ENCODE assay signal across 10 mouse cellular contexts in the genomic region with DNA sequence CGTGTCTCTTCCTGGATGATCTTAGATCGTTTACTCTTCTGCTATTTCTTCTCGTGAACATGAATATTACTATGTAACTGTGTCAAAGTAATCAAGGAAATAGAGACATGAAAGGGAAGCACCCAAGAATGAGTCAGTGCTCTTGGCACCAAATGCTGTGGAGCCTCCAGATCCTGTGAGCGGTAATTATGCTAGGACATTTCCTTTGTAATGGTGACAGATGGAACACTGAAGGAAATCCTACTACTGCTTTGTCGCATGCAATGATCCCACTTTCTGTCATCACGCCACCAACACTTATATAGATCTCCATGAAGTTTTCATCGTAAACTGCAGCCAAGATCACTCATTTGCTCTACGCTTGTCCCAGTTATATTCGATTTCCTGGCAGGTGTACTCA. TPM values are rescaled to one million over a fixed set of nuclear protein-coding genes. Genes with fewer than 3 reads are reported as not detected.
DNase-seq lines count a peak whose midpoint lies in the region; ATAC-seq and TF ChIP-seq lines count a peak whose summit lies in the region.
"Had no signal": no experiment of that assay in that cellular context is flagged by ENCODE, and none has a peak within 500 bp of the region (broad histone marks: within the 10 kb centered on the region; RNA-seq: fewer than 3 reads in every experiment).

No protein-coding gene starts in this region.

- H3K4me1 ChIP-seq in heart, embryonic 11.5 days (ENCODE audit: control insufficient read depth, insufficient read depth, low read length): no peaks in the 10 kb centered on the region
- no peaks in the 10 kb centered on the region for H3K4me1 ChIP-seq in thymus, adult 2 months (replicated peaks; ENCODE audit: control insufficient read depth, insufficient read depth, low read length)
- H3K4me1 ChIP-seq in midbrain, embryonic 13.5 days (replicated peaks): no peaks in the 10 kb centered on the region
- H3K4me1 ChIP-seq: stomach, embryonic 15.5 days had no signal

- no peak for ATAC-seq in heart, embryonic 11.5 days (replicated peaks; ENCODE audit: insufficient number of reproducible peaks, low FRiP score, low TSS enrichment)
- no peak for ATAC-seq in midbrain, embryonic 13.5 days

- TF ChIP-seq POLR2A in thymus, adult 2 months (IDR thresholded peaks at IDR 0.05; ENCODE audit: control insufficient read depth, extremely low read depth, insufficient read depth, low read length, poor library complexity): no peak

- 85% methylated on average over 9 of the region's 9 CpGs for WGBS in heart, embryonic 11.5 days (ENCODE audit: insufficient replicate concordance)
- 55% methylated on average over 9 of the region's 9 CpGs for WGBS in large intestine, adult 2 months
- WGBS in thymus, adult 2 months: 91% methylated on average over 9 of the region's 9 CpGs
- WGBS in midbrain, embryonic 13.5 days: 91% methylated on average over 9 of the region's 9 CpGs

- no peak overlapping the region for H3K27ac ChIP-seq in heart, embryonic 11.5 days (ENCODE audit: low read depth, low read length)
- no peak overlapping the region for H3K27ac ChIP-seq in thymus, adult 2 months (ENCODE audit: control insufficient read depth, insufficient read depth, low read length)
- H3K27ac ChIP-seq in midbrain, embryonic 13.5 days: no peak overlapping the region
- H3K27ac ChIP-seq: kidney, postnatal 0 days; stomach, embryonic 15.5 days had no signal

- H3K27me3 ChIP-seq in heart, embryonic 11.5 days (ENCODE audit: control insufficient read depth, insufficient read depth, low read length): no peaks in the 10 kb centered on the region
- no peaks in the 10 kb centered on the region for H3K27me3 ChIP-seq in thymus, adult 2 months (ENCODE audit: control insufficient read depth, insufficient read depth, low read length)
- no peaks in the 10 kb centered on the region for H3K27me3 ChIP-seq in midbrain, embryonic 13.5 days
- H3K27me3 ChIP-seq: stomach, embryonic 15.5 days had no signal

- no peak for TF ChIP-seq CTCF in thymus, adult 2 months (IDR thresholded peaks at IDR 0.05; ENCODE audit: borderline replicate concordance, control insufficient read depth, extremely low read depth, insufficient read depth, low read length, poor library complexity)

- H3K4me3 ChIP-seq in heart, embryonic 11.5 days (ENCODE audit: low read depth, low read length): no peak overlapping the region
- no peak overlapping the region for H3K4me3 ChIP-seq in thymus, adult 2 months (ENCODE audit: control insufficient read depth, insufficient read depth, low read length)
- no peak overlapping the region for H3K4me3 ChIP-seq in midbrain, embryonic 13.5 days (replicated peaks)
- H3K4me3 ChIP-seq: stomach, embryonic 15.5 days had no signal

- no peaks in the 10 kb centered on the region for H3K9me3 ChIP-seq in heart, embryonic 11.5 days (replicated peaks; ENCODE audit: control insufficient read depth, low read length)
- no peaks in the 10 kb centered on the region for H3K9me3 ChIP-seq in midbrain, embryonic 13.5 days
- H3K9me3 ChIP-seq: stomach, embryonic 15.5 days had no signal

- no peaks in the 10 kb centered on the region for H3K36me3 ChIP-seq in heart, embryonic 11.5 days (ENCODE audit: control insufficient read depth, insufficient read depth, low read length)
- no peaks in the 10 kb centered on the region for H3K36me3 ChIP-seq in thymus, adult 2 months (ENCODE audit: control insufficient read depth, insufficient read depth, low read length)
- no peaks in the 10 kb centered on the region for H3K36me3 ChIP-seq in midbrain, embryonic 13.5 days
- H3K36me3 ChIP-seq: stomach, embryonic 15.5 days had no signal

- no peak overlapping the region for H3K9ac ChIP-seq in heart, embryonic 11.5 days (ENCODE audit: low read depth, low read length)
- H3K9ac ChIP-seq in midbrain, embryonic 13.5 days (replicated peaks): no peak overlapping the region
- H3K9ac ChIP-seq: stomach, embryonic 15.5 days had no signal

- H3K4me2 ChIP-seq in heart, embryonic 11.5 days: no peak overlapping the region
- no peak overlapping the region for H3K4me2 ChIP-seq in midbrain, embryonic 13.5 days (replicated peaks)
- H3K4me2 ChIP-seq: stomach, embryonic 15.5 days had no signal

- peak; percentile 24 to 27 for DNase-seq in heart, adult 9 months (ENCODE audit: low spot score in 2 of 2)
- peak; percentile 7 to 8 for DNase-seq in frontal cortex, postnatal 14 days (ENCODE audit: low spot score in 2 of 2)
- peak; percentile 22 for DNase-seq in large intestine, adult 2 months (ENCODE audit: low read depth, low spot score)
- DNase-seq in lung, postnatal 36 days: peak; percentile 21
- no peak for DNase-seq in thymus, adult 2 months
- DNase-seq: adrenal gland, postnatal 25 days had no signal

RNA-seq across cellular contexts. Expression of a gene that starts 40.0 kb away (rescaled TPM):
- 45.4 and 57.7 TPM in 2 replicates for polyA plus RNA-seq in heart, embryonic 11.5 days (2014; fragmentation: Nextera tagmentation; extraction: Ambion mirVana)
- polyA plus RNA-seq in large intestine, adult 2 months (2012; rRNA removed): 4.2 and 7.0 TPM in 2 replicates
- polyA plus RNA-seq in thymus, adult 2 months (2012; rRNA removed): 1.4 and 1.7 TPM in 2 replicates
- polyA plus RNA-seq in midbrain, embryonic 13.5 days (2015; fragmentation: Nextera tagmentation; extraction: Ambion mirVana): 9.4 and 10.0 TPM in 2 replicates
